Mouse (Mus musculus): Measurements from ENCODE around the gene Gm15448.
"Not testable (repeated sequence)": the region's sequence is repeated elsewhere in the genome, so short reads cannot be mapped to it uniquely, and the experiment has no call there.

Gene Gm15448

DNA sequence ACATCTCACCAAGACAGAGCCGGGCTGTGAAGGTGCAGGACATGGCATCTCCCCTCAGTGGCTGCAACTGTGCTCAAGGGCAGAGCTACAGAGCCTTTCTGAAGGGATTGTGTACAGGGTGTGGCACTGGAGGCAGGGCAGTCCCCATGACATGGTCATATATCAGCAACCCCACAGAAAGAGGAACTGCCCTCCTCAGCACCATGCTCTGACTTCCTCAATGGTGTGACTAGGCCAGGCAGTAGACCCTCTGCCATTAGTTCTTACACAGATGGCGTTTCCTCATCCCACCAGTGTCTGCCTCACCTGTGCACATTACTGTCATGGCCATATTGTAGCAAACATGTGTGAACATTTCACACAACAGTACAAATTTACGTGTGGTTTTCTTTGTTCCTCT lies at the start of gene Gm15448:
Gm15448 (minus strand) TSS at position 89 of the 400 bp plus-strand sequence.
- DNase-seq (ENCODE audit: low spot score) = not testable (repeated sequence)

DNA sequence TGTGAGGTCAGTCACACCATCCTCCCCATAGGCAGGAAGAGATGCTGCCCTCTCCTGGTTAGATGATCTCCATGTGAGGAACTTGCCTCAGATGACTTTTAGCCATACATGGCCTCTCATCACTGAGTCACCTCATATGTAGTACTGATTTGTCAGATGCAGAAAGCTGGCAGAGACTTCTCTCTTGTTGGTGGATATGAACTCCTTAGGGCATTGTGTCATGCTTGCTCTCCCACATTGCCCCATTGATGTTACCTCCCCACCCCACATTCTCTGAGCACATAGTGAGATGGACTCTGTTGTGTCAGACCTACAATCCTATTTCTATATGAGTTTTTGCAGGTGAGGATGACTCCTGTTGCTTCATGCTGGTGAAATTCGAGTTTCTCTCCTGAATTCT lies 49.5 kb upstream of the Gm15448 start:
- DNase-seq (ENCODE audit: low spot score) = not testable (repeated sequence)

- DNase-seq (ENCODE audit: low spot score) = not testable (repeated sequence)
Observed at GRCm38 (mm10) chr7:3844951-3845350, 19.5 kb upstream of the Gm15448 start, which contains the start of gene Pira2. Gene Pira2 (minus strand): TSS chr7:3845051.

DNA sequence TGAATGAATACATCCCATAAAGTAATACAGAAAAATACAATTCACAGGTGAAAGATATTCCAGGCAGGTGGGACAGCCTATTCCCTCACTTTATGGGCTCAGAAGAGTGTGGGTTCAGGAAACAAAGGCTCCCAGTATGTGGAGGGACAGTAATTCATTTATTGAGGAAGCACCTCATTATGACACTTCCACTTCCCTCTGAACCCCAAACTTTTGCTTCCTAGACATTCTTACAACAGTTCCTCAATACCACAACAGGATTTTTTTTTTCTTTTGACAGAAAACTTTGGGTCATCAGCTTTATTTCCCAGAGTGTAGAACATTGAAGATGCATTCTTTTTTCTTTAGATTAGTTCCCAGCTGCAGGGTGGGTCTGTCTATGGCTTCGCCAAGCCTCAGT lies 12.4 kb upstream of the Gm15448 start:
- not testable (repeated sequence) for DNase-seq (ENCODE audit: low spot score)

DNA sequence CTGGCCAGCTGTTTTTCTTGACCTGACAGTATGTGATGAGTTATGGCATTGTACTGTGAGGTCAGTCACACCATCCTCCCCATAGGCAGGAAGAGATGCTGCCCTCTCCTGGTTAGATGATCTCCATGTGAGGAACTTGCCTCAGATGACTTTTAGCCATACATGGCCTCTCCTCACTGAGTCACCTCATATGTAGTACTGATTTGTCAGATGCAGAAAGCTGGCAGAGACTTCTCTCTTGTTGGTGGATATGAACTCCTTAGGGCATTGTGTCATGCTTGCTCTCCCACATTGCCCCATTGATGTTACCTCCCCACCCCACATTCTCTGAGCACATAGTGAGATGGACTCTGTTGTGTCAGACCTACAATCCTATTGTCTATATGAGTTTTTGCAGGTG lies 5.1 kb upstream of the Gm15448 start:
- not testable (repeated sequence) for DNase-seq (ENCODE audit: low spot score)

DNA sequence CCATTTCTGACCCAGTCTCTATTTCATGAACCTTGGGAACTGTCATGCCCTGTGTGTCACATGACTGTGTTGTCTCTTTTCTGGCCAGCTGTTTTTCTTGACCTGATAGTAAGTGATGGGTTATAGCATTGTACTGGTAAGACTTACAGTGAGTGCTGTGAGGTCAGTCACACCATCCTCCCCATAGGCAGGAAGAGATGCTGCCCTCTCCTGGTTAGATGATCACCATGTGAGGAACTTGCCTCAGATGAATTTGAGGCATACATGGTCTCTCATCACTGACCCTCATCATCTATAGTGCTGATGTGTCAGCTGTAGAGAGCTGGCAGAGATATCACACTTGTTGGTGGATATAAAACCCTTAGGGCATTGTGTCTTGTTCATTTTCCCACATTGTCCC lies 13.6 kb downstream of the Gm15448 start:
- DNase-seq (ENCODE audit: low spot score) = not testable (repeated sequence)

DNA sequence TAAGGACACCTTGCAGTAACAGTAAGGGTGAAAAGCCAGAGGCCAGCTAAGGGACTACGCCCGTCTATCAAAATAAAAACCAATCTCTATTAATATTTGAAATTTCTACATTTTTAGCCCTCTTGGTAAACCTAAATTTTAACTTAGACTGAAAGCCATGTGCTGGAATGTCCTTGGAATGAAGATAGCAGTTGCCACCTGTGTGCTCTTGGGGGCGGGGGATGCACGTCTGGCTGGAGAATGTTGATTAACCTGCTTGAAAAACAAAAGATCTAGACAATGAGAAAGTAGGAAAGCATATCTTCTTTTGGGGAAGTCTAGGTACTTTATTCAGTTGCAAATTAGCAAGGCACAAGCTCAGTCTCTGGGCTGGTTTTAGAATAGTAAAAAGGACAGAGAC lies 22.6 kb downstream of the Gm15448 start:
- not testable (repeated sequence) for DNase-seq (ENCODE audit: low spot score)

- DNase-seq (ENCODE audit: low spot score) = not testable (repeated sequence)
Observed at GRCm38 (mm10) chr7:3799940-3800339, 25.5 kb downstream of the Gm15448 start.

GRCm38 (mm10) chr7:3796286-3796685 lies 29.2 kb downstream of the Gm15448 start:
- not testable (repeated sequence) for DNase-seq (ENCODE audit: low spot score)

Data from urinary bladder, postnatal 14 days (tissue).